Mouse (Mus musculus) lung, embryonic 15.5 days (tissue): ENCODE results near the gene Krt81. TPM values are rescaled to one million over a fixed set of nuclear protein-coding genes. Genes with fewer than 3 reads are reported as not detected.

Source experiments
- ATAC-seq: fragments of 200-750 bp; cut with Nextera tagmentation; 2 replicates; pipeline ENCODE4 v1.8.0; 2017; ENCODE audit warnings: moderate number of reproducible peaks, borderline replicate concordance; ENCODE audit not compliant: low FRiP score, low TSS enrichment; ENCODE audit errors: extremely low read depth
- H3K27ac ChIP-seq: fragments of 300-500 bp; sonication (generic); 2 replicates; pipeline ENCODE4 v1.5.1; 2015; ENCODE audit warnings: moderate library complexity, mild to moderate bottlenecking, inconsistent platforms
- H3K27me3 ChIP-seq: fragments of 300-500 bp; sonication (generic); 2 replicates; pipeline ENCODE4 v1.6.1; 2015; ENCODE audit warnings: inconsistent platforms
- H3K36me3 ChIP-seq: fragments of 300-500 bp; sonication (generic); 2 replicates; pipeline ENCODE4 v1.6.1; 2015; ENCODE audit warnings: inconsistent platforms
- H3K4me1 ChIP-seq: fragments of 300-500 bp; sonication (generic); 2 replicates; pipeline ENCODE4 v1.6.1; 2015; ENCODE audit warnings: inconsistent platforms
- H3K4me2 ChIP-seq: fragments of 300-500 bp; sonication (generic); 2 replicates; pipeline ENCODE4 v1.6.1; 2015; ENCODE audit warnings: inconsistent platforms, mild to moderate bottlenecking, moderate library complexity
- H3K4me3 ChIP-seq: fragments of 300-500 bp; sonication (generic); 2 replicates; pipeline ENCODE4 v1.5.1; 2015; ENCODE audit warnings: mild to moderate bottlenecking, inconsistent platforms
- H3K9ac ChIP-seq: fragments of 300-500 bp; sonication (generic); 2 replicates; pipeline ENCODE4 v1.6.1; 2015; ENCODE audit warnings: inconsistent platforms
- H3K9me3 ChIP-seq: fragments of 300-500 bp; sonication (generic); 2 replicates; pipeline ENCODE4 v1.6.1; 2016; ENCODE audit warnings: inconsistent platforms
- WGBS: fragments of 180-500 bp; shearing (Covaris S2); methylation state at CpG from one replicate; pipeline ENCODE4 v1.1.7; 2015; 5-methylcytosine and 5-hydroxymethylcytosine counted together
- polyA plus RNA-seq: library from polyadenylated mRNA; unstranded; fragments of >200 nt; fragmentation: Nextera tagmentation; extraction: Ambion mirVana; gene quantifications from 2 replicates; pipeline ENCODE4 v1.2.1, GENCODE M21; 2015

Krt81 gene
- polyA plus RNA-seq, 1 experiment from 2014 or later = not detected

DNA sequence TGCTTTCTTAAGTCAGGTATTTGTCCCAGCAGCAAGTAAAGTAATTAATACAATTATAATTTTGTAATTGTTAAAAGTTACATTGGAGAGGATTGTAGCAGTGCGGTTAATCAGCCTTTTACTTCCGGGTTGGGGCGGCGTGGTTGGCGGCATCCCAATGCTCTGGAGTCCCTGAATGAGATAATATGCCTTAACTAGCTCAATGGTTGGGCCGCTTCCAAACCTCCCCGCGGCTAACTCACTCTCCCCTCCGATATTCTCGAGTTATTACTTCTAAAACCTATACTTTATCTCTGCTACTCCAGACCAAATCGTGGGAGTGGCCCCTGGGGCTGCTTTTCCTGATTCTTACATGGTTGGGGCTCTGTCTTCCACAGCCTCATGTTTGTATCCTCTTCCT lies 17.0 kb downstream of the Krt81 start:
- H3K9ac ChIP-seq = no peak overlapping the region
- H3K4me1 ChIP-seq = no peaks in the 10 kb centered on the region
- H3K27me3 ChIP-seq = no peaks in the 10 kb centered on the region
- H3K36me3 ChIP-seq = no peaks in the 10 kb centered on the region
- no peak overlapping the region for H3K4me3 ChIP-seq
- no peak for ATAC-seq
- 63% methylated on average over 11 of the region's 11 CpGs for WGBS
- H3K9me3 ChIP-seq = no peaks in the 10 kb centered on the region
- no peak overlapping the region for H3K27ac ChIP-seq
- no peak overlapping the region for H3K4me2 ChIP-seq

DNA sequence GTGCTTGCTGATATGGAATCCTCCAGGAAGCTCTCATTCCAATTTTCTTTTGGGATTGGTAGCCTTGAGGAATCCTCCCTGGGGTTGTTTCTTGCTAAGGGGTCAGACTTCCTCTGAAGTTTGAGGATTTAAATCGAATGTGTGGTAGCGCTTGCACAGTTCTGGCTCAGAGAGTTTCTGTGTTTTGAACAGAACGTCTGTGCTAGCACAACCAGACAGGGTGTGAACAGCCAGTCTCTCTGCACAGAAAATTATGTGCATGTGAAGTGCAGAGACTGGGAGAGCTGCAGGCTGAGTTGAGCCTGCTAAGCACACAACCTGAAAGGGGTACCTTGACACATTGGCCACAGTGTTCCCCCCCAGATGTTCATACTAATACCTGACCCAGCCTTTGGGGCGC lies 22.7 kb downstream of the Krt81 start:
- no peaks in the 10 kb centered on the region for H3K36me3 ChIP-seq
- no peak overlapping the region for H3K4me3 ChIP-seq
- H3K9me3 ChIP-seq = no peaks in the 10 kb centered on the region
- H3K4me1 ChIP-seq = peaks cover 7% of the 10 kb centered on the region
- 62% methylated on average over 4 of the region's 4 CpGs for WGBS
- ATAC-seq = no peak
- H3K27ac ChIP-seq = no peak overlapping the region
- H3K27me3 ChIP-seq = peaks cover 34% of the 10 kb centered on the region
- no peak overlapping the region for H3K9ac ChIP-seq
- H3K4me2 ChIP-seq = no peak overlapping the region

GRCm38 (mm10) chr15:101438555-101438954 lies 25.0 kb downstream of the Krt81 start, which contains the start of gene Krt87:
TSS of gene Krt87 (minus strand) at chr15:101438804.
- Histone ChIP-seq H3K9me3 (no peaks in the 10 kb centered on the region), H3K36me3 (no peaks in the 10 kb centered on the region), H3K4me1 (peaks cover 7% of the 10 kb centered on the region), H3K27me3 (peaks cover 34% of the 10 kb centered on the region), H3K27ac (no peak within 1 kb of the TSS), H3K4me3 (peak within 1 kb of the TSS; percentile 12; the same call in 1 of the 2 replicates), H3K9ac (no peak within 1 kb of the TSS), H3K4me2 (peak within 1 kb of the TSS; percentile 37)
- 2% methylated on average over 30 of the region's 34 CpGs for WGBS
- no peak for ATAC-seq

- Histone ChIP-seq H3K4me1 (peaks cover 7% of the 10 kb centered on the region), H3K9me3 (no peaks in the 10 kb centered on the region), H3K36me3 (no peaks in the 10 kb centered on the region), H3K4me2 (no peak overlapping the region), H3K27me3 (peaks cover 34% of the 10 kb centered on the region), H3K27ac (no peak overlapping the region), H3K4me3 (no peak overlapping the region), H3K9ac (no peak overlapping the region)
- ATAC-seq = no peak
- 66% methylated on average over 7 of the region's 7 CpGs for WGBS
Measured at GRCm38 (mm10) chr15:101436611-101437010, 26.9 kb downstream of the Krt81 start.

- H3K27ac ChIP-seq = peak overlapping the region; percentile 35; the same call in 1 of the 2 replicates
- H3K4me1 ChIP-seq = 0 out of 2 replicates have a peak, but pooled peaks cover 4% of the 10 kb centered on the region
- H3K9me3 ChIP-seq = no peaks in the 10 kb centered on the region
- peaks cover 4% of the 10 kb centered on the region; the same call in 1 of the 2 replicates for H3K36me3 ChIP-seq
- H3K4me3 ChIP-seq = no peak overlapping the region
- 28% methylated on average over 5 of the region's 5 CpGs for WGBS
- no peak overlapping the region for H3K4me2 ChIP-seq
- no peak for ATAC-seq
- H3K9ac ChIP-seq = no peak overlapping the region
- H3K27me3 ChIP-seq = no peaks in the 10 kb centered on the region
Measured at GRCm38 (mm10) chr15:101424914-101425313, 38.6 kb downstream of the Krt81 start.

DNA sequence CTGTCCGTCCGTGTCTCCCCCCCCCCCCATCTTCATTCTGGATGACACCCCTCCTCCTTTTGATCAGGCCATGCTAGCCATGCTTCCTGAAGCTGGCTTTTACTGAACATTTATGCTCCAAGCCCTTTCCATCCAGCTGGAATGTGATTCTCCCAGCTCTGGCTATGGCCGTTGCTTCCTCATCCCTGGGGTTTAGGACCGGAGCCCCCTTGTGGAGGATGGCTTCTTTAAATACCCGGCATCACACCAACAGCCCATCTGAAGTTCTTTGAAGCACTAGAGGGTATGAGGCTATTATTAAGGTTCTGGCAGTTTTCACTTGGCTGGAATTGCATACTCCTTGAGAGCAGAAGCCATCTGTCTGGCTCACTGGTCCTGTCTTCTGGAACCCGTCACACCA lies 42.6 kb downstream of the Krt81 start:
- H3K4me3 ChIP-seq = no peak overlapping the region
- no peak for ATAC-seq
- H3K4me2 ChIP-seq = no peak overlapping the region
- H3K36me3 ChIP-seq = peaks cover 7% of the 10 kb centered on the region; the same call in 1 of the 2 replicates
- H3K9ac ChIP-seq = no peak overlapping the region
- H3K27me3 ChIP-seq = no peaks in the 10 kb centered on the region
- 0 out of 2 replicates have a peak, but pooled peaks cover 4% of the 10 kb centered on the region for H3K4me1 ChIP-seq
- WGBS = 50% methylated on average over 6 of the region's 6 CpGs
- no peaks in the 10 kb centered on the region for H3K9me3 ChIP-seq
- no peak overlapping the region for H3K27ac ChIP-seq

GRCm38 (mm10) chr15:101418950-101419349 lies 44.6 kb downstream of the Krt81 start:
- H3K36me3 ChIP-seq = peaks cover 7% of the 10 kb centered on the region; the same call in 1 of the 2 replicates
- no peak overlapping the region for H3K27ac ChIP-seq
- no peak overlapping the region for H3K4me3 ChIP-seq
- 69% methylated on average over 4 of the region's 4 CpGs for WGBS
- H3K9me3 ChIP-seq = no peaks in the 10 kb centered on the region
- no peak overlapping the region for H3K9ac ChIP-seq
- H3K4me1 ChIP-seq = peaks cover 11% of the 10 kb centered on the region; the same call in 1 of the 2 replicates
- ATAC-seq = no peak
- no peaks in the 10 kb centered on the region for H3K27me3 ChIP-seq
- H3K4me2 ChIP-seq = no peak overlapping the region

- WGBS = 35% methylated on average over 11 of the region's 11 CpGs
- Histone ChIP-seq H3K36me3 (peaks cover 6% of the 10 kb centered on the region; the same call in 1 of the 2 replicates), H3K9ac (no peak overlapping the region), H3K4me2 (peak overlapping the region; percentile 55; the same call in 1 of the 2 replicates), H3K9me3 (no peaks in the 10 kb centered on the region), H3K27me3 (peaks cover 19% of the 10 kb centered on the region), H3K4me1 (peaks cover 11% of the 10 kb centered on the region; the same call in 1 of the 2 replicates), H3K4me3 (no peak overlapping the region), H3K27ac (peak overlapping the region; percentile 6; the same call in 1 of the 2 replicates)
- ATAC-seq = no peak
Measured at GRCm38 (mm10) chr15:101414807-101415565, 48.6 kb downstream of the Krt81 start.

DNA sequence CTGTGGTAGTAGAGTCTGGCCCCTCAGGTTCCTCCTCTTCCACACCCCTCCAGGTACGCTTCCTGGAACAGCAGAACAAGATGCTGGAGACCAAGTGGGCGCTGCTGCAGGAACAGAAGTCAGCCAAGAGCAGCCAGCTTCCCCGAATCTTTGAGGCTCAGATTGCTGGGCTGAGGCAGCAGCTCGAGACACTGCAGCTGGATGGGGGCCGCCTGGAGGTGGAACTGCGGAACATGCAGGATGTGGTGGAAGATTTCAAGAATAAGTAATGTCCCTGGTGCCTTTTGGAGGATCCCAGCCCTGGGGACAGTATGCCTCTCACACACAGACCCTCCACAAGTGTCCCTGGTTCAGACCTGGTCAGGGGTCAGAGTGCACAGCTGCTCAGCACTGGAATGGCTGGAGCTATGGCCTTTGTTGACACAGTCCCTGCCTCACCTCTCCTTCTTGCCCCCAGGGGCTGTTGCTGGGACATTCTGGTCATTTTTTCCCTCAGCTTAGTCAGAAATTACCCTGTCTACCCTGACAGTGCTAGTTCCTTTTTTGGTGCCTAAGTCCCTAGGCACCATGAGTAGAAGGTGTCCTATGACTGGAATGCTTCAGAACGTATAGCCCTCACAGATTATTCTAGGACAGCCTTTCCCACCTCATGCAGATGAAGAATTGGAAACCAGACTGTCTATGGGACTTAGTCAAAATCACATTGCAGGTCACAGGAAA lies 49.5 kb downstream of the Krt81 start:
- no peak for ATAC-seq
- H3K4me3 ChIP-seq = peak overlapping the region; percentile 44; the same call in 1 of the 2 replicates
- H3K9me3 ChIP-seq = no peaks in the 10 kb centered on the region
- H3K4me1 ChIP-seq = peaks cover 15% of the 10 kb centered on the region; the same call in 1 of the 2 replicates
- H3K9ac ChIP-seq = no peak overlapping the region
- H3K4me2 ChIP-seq = peak overlapping the region; percentile 55
- H3K27ac ChIP-seq = peak overlapping the region; percentile 89
- H3K36me3 ChIP-seq = no peaks in the 10 kb centered on the region
- 19% methylated on average over 7 of the region's 7 CpGs for WGBS
- H3K27me3 ChIP-seq = peaks cover 19% of the 10 kb centered on the region

GRCm38 (mm10) chr15:101412188-101412587 lies 51.4 kb downstream of the Krt81 start:
- Histone ChIP-seq H3K9ac (peak overlapping the region; percentile 45), H3K4me3 (peak overlapping the region; percentile 44), H3K4me2 (peak overlapping the region; percentile 55), H3K27ac (peak overlapping the region; percentile 89), H3K36me3 (no peaks in the 10 kb centered on the region), H3K9me3 (no peaks in the 10 kb centered on the region), H3K4me1 (peaks cover 15% of the 10 kb centered on the region; the same call in 1 of the 2 replicates), H3K27me3 (peaks cover 19% of the 10 kb centered on the region)
- peak; percentile 53; the same call in 1 of the 2 replicates for ATAC-seq
- WGBS = 10% methylated on average over 31 of the region's 31 CpGs

DNA sequence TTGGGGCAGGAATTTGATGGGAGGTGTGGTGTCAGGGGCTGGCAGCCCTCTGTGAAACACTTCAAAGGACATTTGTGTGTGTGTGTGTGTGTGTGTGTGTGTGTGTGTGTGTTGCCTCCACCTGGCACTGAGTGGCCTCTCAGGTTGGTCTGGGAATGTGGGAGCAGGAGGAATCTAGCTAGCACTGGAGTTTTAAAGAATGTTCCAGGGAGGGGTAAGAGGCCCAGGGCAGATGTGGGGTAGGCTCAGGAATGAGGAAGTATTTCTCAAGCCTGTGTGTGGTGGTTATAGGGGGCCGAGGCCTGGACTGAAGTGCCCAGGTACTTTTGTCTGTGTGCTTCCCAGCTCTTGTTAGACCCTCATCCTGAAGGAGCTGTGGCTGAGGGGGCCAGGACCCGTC lies 52.8 kb downstream of the Krt81 start, which contains the start of gene Krt7:
Gene Krt7, plus strand, starts transcription at position 269 of the 400 bp plus-strand sequence.
- Histone ChIP-seq H3K9ac (peak within 1 kb of the TSS; percentile 45), H3K36me3 (no peaks in the 10 kb centered on the region), H3K9me3 (no peaks in the 10 kb centered on the region), H3K4me2 (peak within 1 kb of the TSS; percentile 55), H3K4me3 (peak within 1 kb of the TSS; percentile 44), H3K27ac (peak within 1 kb of the TSS; percentile 89), H3K4me1 (peaks cover 15% of the 10 kb centered on the region; the same call in 1 of the 2 replicates), H3K27me3 (peaks cover 19% of the 10 kb centered on the region)
- peak; percentile 81 for ATAC-seq
- WGBS = 31% methylated on average over 2 of the region's 2 CpGs
